Mouse (Mus musculus) spleen, postnatal 4 days (tissue): ENCODE data around the gene Atxn1.

Source experiments
- DNase-seq, 2 experiments: peaks; one replicate each; pipeline ENCODE4 v3.0.0; 2022; ENCODE audit warnings: low spot score in 2 of 2

Gene Atxn1

GRCm38 (mm10) chr13:45964853-45965593 lies at the start of gene Atxn1:
Gene Atxn1, minus strand, starts transcription at chr13:45965008.
- DNase-seq, result peak; percentile 66 to 82

- peak in 1 of 2 experiments; percentile 45 for DNase-seq
Measured at GRCm38 (mm10) chr13:46011232-46011631, 46.4 kb upstream of the Atxn1 start.

GRCm38 (mm10) chr13:46010075-46010474 lies 45.3 kb upstream of the Atxn1 start:
- DNase-seq, result peak in 1 of 2 experiments; percentile 50

- DNase-seq, result no peak
Measured at GRCm38 (mm10) chr13:46008831-46009666, 44.2 kb upstream of the Atxn1 start.

GRCm38 (mm10) chr13:46006211-46007102 lies 41.6 kb upstream of the Atxn1 start:
- DNase-seq, result no peak

- DNase-seq, result no peak
Measured at GRCm38 (mm10) chr13:46005656-46006055, 40.8 kb upstream of the Atxn1 start.

GRCm38 (mm10) chr13:46001356-46001755 lies 36.5 kb upstream of the Atxn1 start:
- DNase-seq, result no peak

- no peak for DNase-seq
Measured at GRCm38 (mm10) chr13:45992953-45993352, 28.1 kb upstream of the Atxn1 start.

GRCm38 (mm10) chr13:45990486-45990885 lies 25.7 kb upstream of the Atxn1 start:
- DNase-seq, result no peak

- no peak for DNase-seq
Measured at GRCm38 (mm10) chr13:45979246-45979645, 14.4 kb upstream of the Atxn1 start.

GRCm38 (mm10) chr13:45976894-45977293 lies 12.1 kb upstream of the Atxn1 start:
- DNase-seq, result peak; percentile 30 to 66

- no peak for DNase-seq
Measured at GRCm38 (mm10) chr13:45974651-45975050, 9.8 kb upstream of the Atxn1 start.

GRCm38 (mm10) chr13:45973972-45974490 lies 9.2 kb upstream of the Atxn1 start:
- no peak for DNase-seq

- DNase-seq, result no peak
Measured at GRCm38 (mm10) chr13:45970920-45971536, 6.2 kb upstream of the Atxn1 start.

- no peak for DNase-seq
Measured at GRCm38 (mm10) chr13:45968206-45968605, 3.4 kb upstream of the Atxn1 start.

- DNase-seq, result no peak
Measured at GRCm38 (mm10) chr13:45967371-45967770, 2.6 kb upstream of the Atxn1 start.

- no peak for DNase-seq
Measured at GRCm38 (mm10) chr13:45966586-45966985, 1.8 kb upstream of the Atxn1 start.

- peak in 1 of 2 experiments; percentile 62 for DNase-seq
Measured at GRCm38 (mm10) chr13:45965594-45966432, 1.0 kb upstream of the Atxn1 start.

- DNase-seq, result peak; percentile 32 to 74
Measured at GRCm38 (mm10) chr13:45964331-45964852, 416 bp downstream of the Atxn1 start.
